Mouse (Mus musculus): Measurements from ENCODE around the gene Akap14. TPM values are rescaled to one million over a fixed set of nuclear protein-coding genes. Genes with fewer than 3 reads are reported as not detected.
"Not testable (repeated sequence)": the region's sequence is repeated elsewhere in the genome, so short reads cannot be mapped to it uniquely, and the experiment has no call there.

The Akap14 gene
- polyA plus RNA-seq (2015; fragmentation: Nextera tagmentation; extraction: Ambion mirVana): not detected in 2 replicates

DNA sequence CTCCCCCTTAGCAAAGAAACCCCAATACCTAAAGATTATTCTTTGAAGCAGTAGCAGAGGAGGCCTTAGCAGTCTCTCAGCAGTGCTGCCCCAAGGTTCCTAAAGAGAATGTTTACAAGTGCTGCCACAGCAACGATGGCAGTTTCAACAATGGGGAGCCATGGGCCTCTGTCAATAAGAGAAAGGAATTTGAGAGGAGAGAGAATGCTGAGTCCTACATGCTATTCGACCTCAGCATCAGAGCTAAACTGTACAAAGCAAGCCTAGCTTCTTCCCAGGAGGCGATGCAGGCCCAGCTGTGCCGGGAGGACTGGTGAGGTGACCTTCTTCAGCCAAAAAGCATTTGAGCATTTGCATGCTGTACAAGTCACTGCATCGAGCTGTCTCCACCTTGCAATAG, at the start of gene Akap14:
Gene Akap14, minus strand, starts transcription at position 101 of the 400 bp plus-strand sequence.
- Histone ChIP-seq H3K27ac (ENCODE audit: low read depth) (no peak within 1 kb of the TSS), H3K27me3 (ENCODE audit: insufficient read depth, low read length) (no peaks in the 10 kb centered on the region), H3K36me3 (replicated peaks; ENCODE audit: insufficient read depth, low read length) (no peaks in the 10 kb centered on the region), H3K4me2 (ENCODE audit: low read depth, low read length) (no peak within 1 kb of the TSS), H3K9ac (replicated peaks) (no peak within 1 kb of the TSS), H3K4me1 (ENCODE audit: insufficient read depth) (no peaks in the 10 kb centered on the region), H3K9me3 (ENCODE audit: low read length) (no peaks in the 10 kb centered on the region), H3K4me3 (ENCODE audit: low read depth, low read length) (no peak within 1 kb of the TSS)
- DNase-seq (no peak), ATAC-seq (no peak)
- WGBS (ENCODE audit: insufficient replicate concordance): 49% methylated on average over 5 of the region's 5 CpGs
- no peak for TF ChIP-seq EP300 (IDR thresholded peaks at IDR 0.05; ENCODE audit: low read depth)
- TF ChIP-seq CTCF (IDR thresholded peaks at IDR 0.05; ENCODE audit: low read depth): no peak

DNA sequence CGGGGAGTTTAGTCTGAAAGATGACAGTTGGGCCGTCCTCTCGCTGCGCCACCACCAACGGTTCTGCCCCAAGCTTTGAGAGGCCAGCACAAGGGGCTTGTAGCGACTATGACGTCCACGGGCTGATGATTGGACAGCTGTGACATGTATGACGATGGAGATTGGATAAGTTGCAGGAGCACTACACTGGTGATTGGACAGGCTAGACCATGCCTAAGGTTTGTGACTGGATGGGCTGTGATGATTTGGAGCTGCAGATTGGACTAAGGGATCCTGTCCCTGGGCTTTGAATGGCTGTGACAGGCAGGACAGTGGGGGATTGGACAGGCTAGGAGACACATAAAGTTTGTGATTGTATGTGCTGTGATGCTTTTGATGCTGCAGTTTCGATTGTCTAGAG, 42.3 kb upstream of the Akap14 start, which contains the start of gene Gm9:
Gene Gm9, minus strand, starts transcription at position 101 of the 400 bp plus-strand sequence.
- Histone ChIP-seq H3K9me3 (ENCODE audit: low read length) (no peaks in the 10 kb centered on the region), H3K36me3 (replicated peaks; ENCODE audit: insufficient read depth, low read length) (no peaks in the 10 kb centered on the region), H3K27ac (ENCODE audit: low read depth) (no peak within 1 kb of the TSS), H3K9ac (replicated peaks) (no peak within 1 kb of the TSS), H3K27me3 (ENCODE audit: insufficient read depth, low read length) (no peaks in the 10 kb centered on the region), H3K4me2 (ENCODE audit: low read depth, low read length) (no peak within 1 kb of the TSS), H3K4me3 (ENCODE audit: low read depth, low read length) (no peak within 1 kb of the TSS), H3K4me1 (ENCODE audit: insufficient read depth) (no peaks in the 10 kb centered on the region)
- TF ChIP-seq CTCF (IDR thresholded peaks at IDR 0.05; ENCODE audit: low read depth) (no peak), EP300 (IDR thresholded peaks at IDR 0.05; ENCODE audit: low read depth) (no peak)
- WGBS (ENCODE audit: insufficient replicate concordance): 77% methylated on average over 10 of the region's 10 CpGs
- no peak for DNase-seq
- no peak for ATAC-seq

GRCm38 (mm10) chrX:37198676-37199075, 30.0 kb upstream of the Akap14 start:
- DNase-seq (no peak), ATAC-seq (no peak)
- Histone ChIP-seq H3K27me3 (ENCODE audit: insufficient read depth, low read length) (no peaks in the 10 kb centered on the region), H3K36me3 (replicated peaks; ENCODE audit: insufficient read depth, low read length) (no peaks in the 10 kb centered on the region), H3K4me1 (ENCODE audit: insufficient read depth) (no peaks in the 10 kb centered on the region), H3K4me3 (ENCODE audit: low read depth, low read length) (no peak overlapping the region), H3K9ac (replicated peaks) (no peak overlapping the region), H3K9me3 (ENCODE audit: low read length) (no peaks in the 10 kb centered on the region), H3K27ac (ENCODE audit: low read depth) (no peak overlapping the region), H3K4me2 (ENCODE audit: low read depth, low read length) (no peak overlapping the region)
- no peak for TF ChIP-seq EP300 (IDR thresholded peaks at IDR 0.05; ENCODE audit: low read depth)
- no peak for TF ChIP-seq CTCF (IDR thresholded peaks at IDR 0.05; ENCODE audit: low read depth)
- WGBS (ENCODE audit: insufficient replicate concordance): 52% methylated on average over 8 of the region's 8 CpGs

DNA sequence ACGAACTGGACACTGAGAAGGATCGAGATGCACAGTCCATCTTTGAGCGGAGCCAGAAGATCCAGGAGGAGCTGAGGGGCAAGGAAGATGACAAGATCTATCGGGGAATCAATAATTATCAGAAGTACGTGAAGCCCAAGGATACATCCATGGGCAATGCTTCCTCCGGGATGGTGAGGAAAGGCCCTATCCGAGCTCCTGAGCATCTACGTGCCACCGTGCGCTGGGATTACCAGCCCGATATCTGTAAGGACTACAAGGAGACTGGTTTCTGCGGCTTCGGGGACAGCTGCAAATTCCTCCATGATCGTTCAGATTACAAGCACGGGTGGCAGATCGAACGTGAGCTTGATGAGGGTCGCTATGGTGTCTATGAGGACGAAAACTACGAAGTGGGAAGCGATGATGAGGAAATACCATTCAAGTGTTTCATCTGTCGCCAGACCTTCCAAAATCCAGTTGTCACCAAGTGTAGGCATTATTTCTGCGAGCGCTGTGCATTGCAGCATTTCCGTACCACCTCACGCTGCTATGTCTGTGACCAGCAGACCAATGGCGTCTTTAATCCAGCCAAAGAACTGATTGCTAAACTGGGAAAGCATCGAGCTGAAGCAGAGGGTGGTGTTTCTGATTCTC, 23.2 kb upstream of the Akap14 start:
- H3K9me3 ChIP-seq (ENCODE audit: low read length): no peaks in the 10 kb centered on the region
- H3K4me3 ChIP-seq (ENCODE audit: low read depth, low read length): peak overlapping the region; percentile 68
- H3K9ac ChIP-seq (replicated peaks): peak overlapping the region; percentile 57
- TF ChIP-seq EP300 (IDR thresholded peaks at IDR 0.05; ENCODE audit: low read depth): no peak
- TF ChIP-seq CTCF (IDR thresholded peaks at IDR 0.05; ENCODE audit: low read depth): no peak
- H3K27me3 ChIP-seq (ENCODE audit: insufficient read depth, low read length): no peaks in the 10 kb centered on the region
- H3K36me3 ChIP-seq (replicated peaks; ENCODE audit: insufficient read depth, low read length): no peaks in the 10 kb centered on the region
- ATAC-seq: no peak
- no peaks in the 10 kb centered on the region for H3K4me1 ChIP-seq (ENCODE audit: insufficient read depth)
- no peak overlapping the region for H3K27ac ChIP-seq (ENCODE audit: low read depth)
- DNase-seq: peak; percentile 15
- 25% methylated on average over 28 of the region's 28 CpGs for WGBS (ENCODE audit: insufficient replicate concordance)
- H3K4me2 ChIP-seq (ENCODE audit: low read depth, low read length): peak overlapping the region; percentile 76

GRCm38 (mm10) chrX:37191105-37191743, 22.6 kb upstream of the Akap14 start, which contains the start of the genes Ndufa1 and Rnf113a1:
TSS of gene Ndufa1 (minus strand) at chrX:37191163.
TSS of gene Rnf113a1 (plus strand) at chrX:37191245.
- Histone ChIP-seq H3K27ac (ENCODE audit: low read depth) (no peak within 1 kb of the TSS), H3K4me1 (ENCODE audit: insufficient read depth) (no peaks in the 10 kb centered on the region), H3K36me3 (replicated peaks; ENCODE audit: insufficient read depth, low read length) (no peaks in the 10 kb centered on the region), H3K4me3 (ENCODE audit: low read depth, low read length) (peak within 1 kb of the TSS; percentile 68), H3K27me3 (ENCODE audit: insufficient read depth, low read length) (no peaks in the 10 kb centered on the region), H3K9me3 (ENCODE audit: low read length) (no peaks in the 10 kb centered on the region), H3K4me2 (ENCODE audit: low read depth, low read length) (peak within 1 kb of the TSS; percentile 76), H3K9ac (replicated peaks) (peak within 1 kb of the TSS; percentile 57)
- ATAC-seq: peak; percentile 97
- 12% methylated on average over 63 of the region's 63 CpGs for whole genome bisulfite sequencing (ENCODE audit: insufficient replicate concordance)
- TF ChIP-seq CTCF (IDR thresholded peaks at IDR 0.05; ENCODE audit: low read depth): no peak
- no peak for TF ChIP-seq EP300 (IDR thresholded peaks at IDR 0.05; ENCODE audit: low read depth)
- DNase-seq: peak; percentile 85

- WGBS (ENCODE audit: insufficient replicate concordance): 19% methylated on average over 20 of the region's 20 CpGs
- Histone ChIP-seq H3K4me2 (ENCODE audit: low read depth, low read length) (peak overlapping the region; percentile 76), H3K9me3 (ENCODE audit: low read length) (no peaks in the 10 kb centered on the region), H3K4me1 (ENCODE audit: insufficient read depth) (no peaks in the 10 kb centered on the region), H3K27me3 (ENCODE audit: insufficient read depth, low read length) (no peaks in the 10 kb centered on the region), H3K9ac (replicated peaks) (peak overlapping the region; percentile 57), H3K4me3 (ENCODE audit: low read depth, low read length) (peak overlapping the region; percentile 68), H3K27ac (ENCODE audit: low read depth) (no peak overlapping the region), H3K36me3 (replicated peaks; ENCODE audit: insufficient read depth, low read length) (no peaks in the 10 kb centered on the region)
- ATAC-seq: peak; percentile 68
- TF ChIP-seq EP300 (IDR thresholded peaks at IDR 0.05; ENCODE audit: low read depth): no peak
- DNase-seq: no peak
Observed at GRCm38 (mm10) chrX:37190755-37191104, 22.1 kb upstream of the Akap14 start.

DNA sequence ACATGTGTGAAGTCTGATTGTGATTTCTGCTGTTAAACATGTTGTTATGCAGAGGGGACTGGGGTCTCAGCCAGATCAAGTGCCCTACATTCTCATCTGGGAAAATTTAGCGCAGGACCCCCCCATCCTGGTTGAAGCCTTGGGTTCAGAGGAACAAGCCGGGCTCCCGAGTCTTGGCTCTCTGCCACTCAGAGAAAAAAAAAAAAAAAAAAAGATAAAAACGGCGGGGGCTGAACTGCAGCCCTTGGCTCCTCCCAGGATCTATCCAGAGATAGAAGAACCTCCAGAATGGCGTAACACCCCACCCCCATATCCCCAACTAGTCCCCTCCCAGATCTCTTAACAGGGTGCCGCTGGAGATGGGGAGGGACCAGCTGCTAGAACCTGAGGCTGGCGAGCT, 15.8 kb upstream of the Akap14 start:
- H3K27ac ChIP-seq (ENCODE audit: low read depth); H3K36me3 ChIP-seq (replicated peaks; ENCODE audit: insufficient read depth, low read length); H3K9ac ChIP-seq (replicated peaks); H3K4me3 ChIP-seq (ENCODE audit: low read depth, low read length); H3K4me2 ChIP-seq (ENCODE audit: low read depth, low read length); H3K9me3 ChIP-seq (ENCODE audit: low read length); H3K4me1 ChIP-seq (ENCODE audit: insufficient read depth); H3K27me3 ChIP-seq (ENCODE audit: insufficient read depth, low read length); DNase-seq; ATAC-seq: not testable (repeated sequence)
- WGBS (ENCODE audit: insufficient replicate concordance): 54% methylated on average over 8 of the region's 8 CpGs

All from liver, postnatal 0 days (tissue).